Mouse (Mus musculus): ENCODE measurements around the gene Dcp1b. TPM values are rescaled to one million over a fixed set of nuclear protein-coding genes. Genes with fewer than 3 reads are reported as not detected.

The Dcp1b gene
- polyA plus RNA-seq, 1 experiment from 2014 or later: 8.9 TPM

DNA sequence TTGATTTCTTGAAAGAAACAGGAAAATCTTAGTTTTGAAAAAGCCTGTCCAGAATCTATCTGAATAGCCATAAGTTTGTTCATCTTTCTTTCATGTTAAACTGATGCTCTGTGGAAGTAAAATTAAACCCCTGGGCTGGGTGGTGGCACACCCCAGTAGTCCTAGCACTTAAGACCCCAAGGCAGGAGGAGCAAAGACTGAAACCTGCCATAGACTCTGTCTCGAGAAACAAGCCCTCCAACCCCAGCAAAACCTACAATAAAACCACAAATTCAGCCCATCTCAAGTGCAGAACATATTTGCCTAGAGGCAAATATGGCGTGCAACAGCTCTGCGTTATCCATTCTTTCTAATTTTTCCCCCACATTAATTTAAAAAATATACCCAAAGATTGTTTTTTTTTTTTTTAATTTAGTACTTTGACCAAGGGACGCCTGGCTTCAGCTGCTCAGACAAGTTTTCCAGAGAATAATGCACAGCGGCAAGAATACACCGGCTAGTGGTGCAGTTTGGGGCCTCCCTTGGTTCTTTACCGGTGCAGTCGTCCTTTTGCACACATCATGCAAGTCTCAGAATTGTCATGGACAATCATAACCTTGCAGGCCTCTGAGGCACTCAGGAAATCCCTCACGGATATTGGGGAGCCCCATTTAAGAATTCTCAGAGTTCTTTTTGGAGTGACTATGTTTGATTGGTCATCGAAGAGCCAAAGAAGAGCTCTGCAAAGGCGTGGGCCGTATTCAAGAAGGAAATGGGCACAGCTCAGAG, 562 bp upstream of the Dcp1b start:
- ATAC-seq (ENCODE audit: insufficient number of reproducible peaks, insufficient read depth, low FRiP score, low TSS enrichment, low read depth): 0 out of 2 replicates have a peak, but pooled peaks have one; percentile 18
- Histone ChIP-seq H3K4me3 (replicated peaks) (peak overlapping the region; percentile 87), H3K4me1 (replicated peaks) (peaks cover 6% of the 10 kb centered on the region; the same call in 1 of the 2 replicates), H3K9me3 (no peaks in the 10 kb centered on the region), H3K36me3 (no peaks in the 10 kb centered on the region), H3K27me3 (no peaks in the 10 kb centered on the region), H3K9ac (replicated peaks) (no peak overlapping the region), H3K4me2 (peak overlapping the region; percentile 70), H3K27ac (no peak overlapping the region)
- WGBS: 56% methylated on average over 12 of the region's 12 CpGs

DNA sequence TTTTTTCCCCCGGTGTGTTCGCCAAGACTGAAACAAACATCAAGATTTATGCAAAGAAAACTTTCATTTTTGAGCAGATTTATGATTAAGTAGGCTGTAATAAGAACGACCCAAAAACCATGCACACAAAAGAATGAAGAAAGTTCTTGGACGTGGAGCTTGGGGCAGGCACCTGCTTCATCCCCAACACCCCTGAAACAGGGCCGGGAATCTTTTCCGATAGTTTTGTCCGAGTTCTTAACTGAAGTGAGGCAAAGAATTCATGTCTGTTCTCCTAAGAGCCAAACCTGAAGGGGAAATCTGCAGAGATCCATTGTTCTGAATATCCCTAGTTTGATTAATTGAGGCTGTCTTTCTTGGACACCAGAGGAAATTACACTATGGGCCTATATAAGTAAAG, 1.1 kb downstream of the Dcp1b start:
- Histone ChIP-seq H3K9ac (replicated peaks) (no peak overlapping the region), H3K27me3 (no peaks in the 10 kb centered on the region), H3K4me1 (replicated peaks) (peaks cover 6% of the 10 kb centered on the region; the same call in 1 of the 2 replicates), H3K4me2 (peak overlapping the region; percentile 70), H3K27ac (no peak overlapping the region), H3K4me3 (replicated peaks) (peak overlapping the region; percentile 87), H3K9me3 (no peaks in the 10 kb centered on the region), H3K36me3 (no peaks in the 10 kb centered on the region)
- ATAC-seq (ENCODE audit: insufficient number of reproducible peaks, insufficient read depth, low FRiP score, low TSS enrichment, low read depth): no peak
- 76% methylated on average over 7 of the region's 7 CpGs for WGBS

DNA sequence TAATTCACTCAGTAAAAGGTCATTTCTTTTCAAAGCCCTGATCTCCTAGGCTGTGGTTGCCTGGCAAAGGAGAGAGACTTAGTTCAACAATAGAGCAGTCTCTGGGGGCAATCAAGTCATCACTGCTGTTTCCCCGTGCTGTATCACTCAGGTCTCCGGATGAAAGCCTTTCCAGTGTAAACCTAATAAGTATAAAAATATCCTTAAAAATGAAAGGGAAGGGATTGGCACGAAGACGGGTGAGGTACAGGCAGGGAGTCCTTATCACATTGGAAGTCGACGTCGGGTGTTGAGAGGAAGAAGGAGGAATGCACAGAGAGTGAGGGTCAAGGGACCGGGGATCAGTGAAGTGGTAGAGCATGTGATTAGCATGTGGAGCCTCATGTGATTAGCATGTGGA, 2.0 kb downstream of the Dcp1b start:
- H3K4me2 ChIP-seq: no peak overlapping the region
- peaks cover 6% of the 10 kb centered on the region; the same call in 1 of the 2 replicates for H3K4me1 ChIP-seq (replicated peaks)
- H3K9ac ChIP-seq (replicated peaks): no peak overlapping the region
- no peak for ATAC-seq (ENCODE audit: insufficient number of reproducible peaks, insufficient read depth, low FRiP score, low TSS enrichment, low read depth)
- no peaks in the 10 kb centered on the region for H3K27me3 ChIP-seq
- no peak overlapping the region for H3K27ac ChIP-seq
- no peaks in the 10 kb centered on the region for H3K36me3 ChIP-seq
- 60% methylated on average over 8 of the region's 8 CpGs for WGBS
- H3K4me3 ChIP-seq (replicated peaks): no peak overlapping the region
- H3K9me3 ChIP-seq: no peaks in the 10 kb centered on the region

DNA sequence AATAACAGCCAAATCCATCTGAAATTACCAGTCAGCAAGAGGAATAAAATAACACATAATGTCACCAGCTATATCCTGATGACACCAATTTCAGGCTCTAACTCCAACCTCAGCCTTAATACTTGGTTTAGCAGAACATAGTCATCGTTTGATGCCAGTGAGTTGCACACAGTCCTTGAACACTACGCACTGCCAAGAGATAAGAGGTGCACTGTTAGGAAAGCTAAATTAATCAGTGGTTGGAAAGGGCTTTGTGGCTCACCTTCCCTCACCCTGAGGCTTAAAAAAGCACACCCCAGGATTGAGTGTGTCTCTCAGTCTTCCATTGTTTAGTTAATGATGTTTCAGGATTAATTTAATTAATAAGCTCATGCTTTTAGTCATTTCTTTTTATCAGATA, 5.1 kb downstream of the Dcp1b start:
- Histone ChIP-seq H3K36me3 (peaks cover 12% of the 10 kb centered on the region; the same call in 1 of the 2 replicates), H3K27me3 (no peaks in the 10 kb centered on the region), H3K4me1 (replicated peaks) (peaks cover 6% of the 10 kb centered on the region; the same call in 1 of the 2 replicates), H3K4me2 (no peak overlapping the region), H3K27ac (no peak overlapping the region), H3K9me3 (no peaks in the 10 kb centered on the region), H3K9ac (replicated peaks) (no peak overlapping the region), H3K4me3 (replicated peaks) (no peak overlapping the region)
- WGBS: 95% methylated on average over 2 of the region's 2 CpGs
- no peak for ATAC-seq (ENCODE audit: insufficient number of reproducible peaks, insufficient read depth, low FRiP score, low TSS enrichment, low read depth)

DNA sequence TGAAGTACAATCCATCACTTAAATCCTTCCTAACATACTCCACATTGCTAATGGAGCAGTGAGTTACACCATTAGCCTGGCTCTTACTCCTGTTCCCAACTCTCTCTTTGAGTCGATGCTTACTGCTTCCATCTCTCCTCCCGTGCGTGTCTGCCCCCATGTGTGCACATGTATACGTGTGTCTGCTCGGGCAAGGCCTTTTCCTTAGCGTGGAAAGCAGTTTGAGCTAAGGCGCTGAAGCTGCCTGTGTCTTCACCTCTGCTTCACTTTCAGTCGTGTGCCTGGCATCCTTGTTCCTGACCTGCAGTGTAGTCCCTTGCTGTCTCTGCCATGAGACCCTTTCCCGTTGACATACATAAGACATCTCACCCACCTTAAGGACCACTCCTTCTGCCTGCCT, 7.2 kb downstream of the Dcp1b start:
- Histone ChIP-seq H3K27me3 (no peaks in the 10 kb centered on the region), H3K9ac (replicated peaks) (no peak overlapping the region), H3K36me3 (peaks cover 17% of the 10 kb centered on the region; the same call in 1 of the 2 replicates), H3K27ac (no peak overlapping the region), H3K9me3 (no peaks in the 10 kb centered on the region), H3K4me1 (replicated peaks) (no peaks in the 10 kb centered on the region), H3K4me2 (no peak overlapping the region), H3K4me3 (replicated peaks) (no peak overlapping the region)
- WGBS: 89% methylated on average over 9 of the region's 9 CpGs
- ATAC-seq (ENCODE audit: insufficient number of reproducible peaks, insufficient read depth, low FRiP score, low TSS enrichment, low read depth): no peak

DNA sequence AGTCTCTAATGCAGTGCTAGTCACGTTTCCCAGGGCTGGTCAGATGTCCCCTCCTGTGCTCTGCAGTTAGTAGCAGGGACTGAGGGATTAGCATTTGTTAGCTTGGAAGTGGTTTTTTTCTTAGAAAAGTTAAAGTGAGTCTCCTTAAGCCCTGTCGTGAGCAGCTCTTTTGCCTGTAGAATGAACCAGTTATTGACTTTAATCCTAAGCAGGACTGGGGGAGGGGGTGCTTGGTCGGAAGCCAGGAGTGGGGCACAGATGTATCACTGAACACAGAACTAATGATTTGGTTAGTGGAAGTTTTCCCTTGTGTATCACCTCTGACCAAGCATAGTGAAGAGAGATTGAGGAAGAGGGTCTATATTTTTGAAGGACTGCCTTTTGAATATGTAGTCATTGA, 8.7 kb downstream of the Dcp1b start:
- no peak overlapping the region for H3K4me2 ChIP-seq
- no peak overlapping the region for H3K9ac ChIP-seq (replicated peaks)
- no peaks in the 10 kb centered on the region for H3K27me3 ChIP-seq
- H3K27ac ChIP-seq: no peak overlapping the region
- no peaks in the 10 kb centered on the region for H3K9me3 ChIP-seq
- WGBS: 73% methylated on average over 3 of the region's 3 CpGs
- peaks cover 20% of the 10 kb centered on the region; the same call in 1 of the 2 replicates for H3K36me3 ChIP-seq
- no peaks in the 10 kb centered on the region for H3K4me1 ChIP-seq (replicated peaks)
- H3K4me3 ChIP-seq (replicated peaks): no peak overlapping the region
- ATAC-seq (ENCODE audit: insufficient number of reproducible peaks, insufficient read depth, low FRiP score, low TSS enrichment, low read depth): no peak

DNA sequence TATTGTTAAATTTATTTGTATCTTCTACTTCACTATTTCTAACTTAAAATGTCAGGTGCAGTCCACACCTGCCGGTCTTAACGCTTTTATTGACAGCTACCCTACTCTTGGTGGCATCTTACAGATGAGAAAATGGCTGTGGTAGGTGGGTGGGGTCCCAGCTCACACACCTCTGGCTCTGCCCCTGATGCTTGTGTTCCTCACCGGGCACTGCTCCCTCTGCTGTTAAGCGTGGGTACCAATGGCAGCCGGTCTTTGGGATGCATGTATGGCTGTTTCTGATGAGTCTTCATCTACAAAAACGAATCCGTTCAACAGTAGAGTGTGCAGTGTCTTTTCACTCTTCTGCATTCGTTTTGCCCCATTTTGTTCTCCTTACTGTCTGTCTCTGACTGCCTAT, 11.6 kb downstream of the Dcp1b start:
- Histone ChIP-seq H3K36me3 (peaks cover 48% of the 10 kb centered on the region), H3K9ac (replicated peaks) (no peak overlapping the region), H3K4me1 (replicated peaks) (no peaks in the 10 kb centered on the region), H3K27ac (no peak overlapping the region), H3K4me2 (no peak overlapping the region), H3K4me3 (replicated peaks) (no peak overlapping the region), H3K27me3 (no peaks in the 10 kb centered on the region), H3K9me3 (no peaks in the 10 kb centered on the region)
- no peak for ATAC-seq (ENCODE audit: insufficient number of reproducible peaks, insufficient read depth, low FRiP score, low TSS enrichment, low read depth)
- WGBS: 57% methylated on average over 8 of the region's 8 CpGs

DNA sequence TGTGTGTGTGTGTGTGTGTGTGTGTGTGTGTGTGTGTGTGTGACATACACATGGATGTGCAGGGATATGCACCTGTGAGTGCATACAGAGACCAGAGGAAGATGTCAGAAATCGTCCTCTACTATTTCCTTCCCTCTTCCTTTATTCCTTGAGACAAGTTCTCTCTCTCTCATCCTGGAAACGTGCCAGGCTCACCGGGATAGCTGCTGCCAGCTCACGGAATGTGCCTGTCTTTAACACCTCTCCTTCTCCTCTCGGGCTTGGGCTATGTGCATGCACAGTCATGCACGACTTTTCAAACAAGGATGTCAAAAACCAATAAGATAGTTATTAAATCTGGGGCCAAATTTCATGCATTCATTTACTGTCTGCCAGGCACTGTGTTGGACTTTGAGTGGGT, 12.6 kb downstream of the Dcp1b start:
- H3K27ac ChIP-seq: no peak overlapping the region
- no peaks in the 10 kb centered on the region for H3K9me3 ChIP-seq
- H3K4me1 ChIP-seq (replicated peaks): no peaks in the 10 kb centered on the region
- H3K27me3 ChIP-seq: no peaks in the 10 kb centered on the region
- WGBS: 84% methylated on average over 6 of the region's 6 CpGs
- H3K9ac ChIP-seq (replicated peaks): no peak overlapping the region
- no peak overlapping the region for H3K4me2 ChIP-seq
- peaks cover 58% of the 10 kb centered on the region for H3K36me3 ChIP-seq
- ATAC-seq (ENCODE audit: insufficient number of reproducible peaks, insufficient read depth, low FRiP score, low TSS enrichment, low read depth): no peak
- no peak overlapping the region for H3K4me3 ChIP-seq (replicated peaks)

DNA sequence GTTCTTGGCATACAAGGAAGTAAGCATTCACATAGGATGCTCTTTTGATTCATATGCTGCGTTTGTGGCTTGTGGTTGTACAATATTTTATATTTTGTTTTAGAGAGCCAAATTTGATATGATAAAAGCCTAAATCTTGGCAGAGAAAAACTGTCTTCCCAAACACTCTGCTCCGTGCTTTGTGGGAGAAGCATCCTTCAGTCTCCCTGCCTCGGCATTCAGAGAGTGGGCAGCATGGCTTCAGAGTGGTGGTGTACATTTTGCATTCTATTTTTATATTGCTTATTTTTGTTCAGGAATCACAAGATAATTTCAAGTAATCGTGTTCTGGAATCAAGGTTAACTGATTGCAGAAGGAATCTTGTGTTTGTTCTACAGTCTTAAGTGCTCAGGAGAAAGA, 16.4 kb downstream of the Dcp1b start:
- 90% methylated on average over 4 of the region's 4 CpGs for WGBS
- no peak overlapping the region for H3K27ac ChIP-seq
- H3K4me3 ChIP-seq (replicated peaks): no peak overlapping the region
- H3K4me1 ChIP-seq (replicated peaks): no peaks in the 10 kb centered on the region
- peaks cover 47% of the 10 kb centered on the region for H3K36me3 ChIP-seq
- H3K27me3 ChIP-seq: no peaks in the 10 kb centered on the region
- H3K4me2 ChIP-seq: no peak overlapping the region
- no peaks in the 10 kb centered on the region for H3K9me3 ChIP-seq
- no peak for ATAC-seq (ENCODE audit: insufficient number of reproducible peaks, insufficient read depth, low FRiP score, low TSS enrichment, low read depth)
- no peak overlapping the region for H3K9ac ChIP-seq (replicated peaks)

DNA sequence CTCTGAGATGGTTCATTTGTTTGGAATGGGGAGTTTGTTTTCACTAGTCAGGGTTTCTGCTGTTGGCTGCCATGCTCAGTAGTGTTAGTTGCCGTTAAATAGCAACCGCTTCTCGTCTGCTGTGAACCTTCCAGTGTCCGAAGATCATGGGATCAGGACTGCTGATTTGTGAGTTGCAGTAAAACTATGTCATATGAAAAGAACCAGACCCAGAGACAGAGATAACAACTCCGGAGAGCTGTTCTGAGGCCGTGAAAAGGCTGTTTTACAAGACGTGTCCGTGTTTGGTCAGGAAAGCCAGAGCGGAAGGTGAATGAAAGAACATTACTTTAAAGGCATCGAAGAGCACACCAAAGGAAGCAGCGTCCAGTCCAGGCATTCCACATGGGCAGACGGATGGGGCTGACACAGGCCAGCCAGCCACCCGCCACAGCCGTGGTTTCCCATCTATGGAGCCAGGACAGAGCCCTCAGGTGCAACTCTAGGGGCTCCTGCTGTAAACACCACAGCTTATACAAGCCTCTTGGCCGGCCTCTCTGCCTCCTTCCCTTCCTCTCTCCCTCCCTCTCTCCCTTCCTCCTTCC, 18.6 kb downstream of the Dcp1b start:
- WGBS: 43% methylated on average over 15 of the region's 15 CpGs
- Histone ChIP-seq H3K27ac (no peak overlapping the region), H3K4me1 (replicated peaks) (peaks cover 3% of the 10 kb centered on the region), H3K9ac (replicated peaks) (no peak overlapping the region; the same call in 1 of the 2 replicates), H3K9me3 (no peaks in the 10 kb centered on the region), H3K36me3 (peaks cover 44% of the 10 kb centered on the region), H3K4me3 (replicated peaks) (no peak overlapping the region), H3K4me2 (no peak overlapping the region), H3K27me3 (no peaks in the 10 kb centered on the region)
- ATAC-seq (ENCODE audit: insufficient number of reproducible peaks, insufficient read depth, low FRiP score, low TSS enrichment, low read depth): no peak

DNA sequence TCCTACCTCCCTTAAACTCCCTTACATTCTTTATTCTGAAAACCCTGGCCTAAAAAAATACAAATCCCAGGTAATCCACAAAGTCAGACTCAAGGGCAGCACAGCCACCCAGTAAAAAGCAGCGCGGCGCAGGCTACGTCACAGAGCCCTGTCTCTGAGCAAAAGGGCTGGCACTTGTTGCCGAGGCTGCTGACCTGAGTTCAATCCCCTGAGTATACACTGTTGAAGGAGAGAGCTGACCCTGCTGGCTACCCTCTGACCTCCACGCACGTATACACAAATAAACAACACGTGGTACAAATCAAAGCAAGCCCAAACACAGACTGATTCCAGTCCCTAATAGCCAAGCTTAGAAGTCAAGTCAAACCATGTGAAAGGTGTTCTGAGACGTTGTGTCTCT, 19.1 kb downstream of the Dcp1b start:
- H3K4me1 ChIP-seq (replicated peaks): peaks cover 8% of the 10 kb centered on the region
- H3K4me3 ChIP-seq (replicated peaks): no peak overlapping the region
- no peak overlapping the region; the same call in 1 of the 2 replicates for H3K9ac ChIP-seq (replicated peaks)
- H3K27ac ChIP-seq: no peak overlapping the region
- H3K36me3 ChIP-seq: peaks cover 40% of the 10 kb centered on the region
- no peaks in the 10 kb centered on the region for H3K9me3 ChIP-seq
- 44% methylated on average over 9 of the region's 9 CpGs for WGBS
- H3K4me2 ChIP-seq: no peak overlapping the region
- H3K27me3 ChIP-seq: no peaks in the 10 kb centered on the region
- no peak for ATAC-seq (ENCODE audit: insufficient number of reproducible peaks, insufficient read depth, low FRiP score, low TSS enrichment, low read depth)

All from limb, embryonic 12.5 days (tissue).